Mouse (Mus musculus): ENCODE measurements around the gene Acadm. TPM values are rescaled to one million over a fixed set of nuclear protein-coding genes. Genes with fewer than 3 reads are reported as not detected.

Acadm gene
- polyA plus RNA-seq, 1 experiment from 2014 or later = 53.4 TPM

GRCm38 (mm10) chr3:153961632-153962389 is 17.4 kb upstream of the Acadm start:
- Histone ChIP-seq H3K9ac (no peak overlapping the region), H3K27me3 (replicated peaks) (no peaks in the 10 kb centered on the region), H3K4me1 (peaks cover 7% of the 10 kb centered on the region; the same call in 1 of the 2 replicates), H3K27ac (no peak overlapping the region), H3K4me2 (no peak overlapping the region), H3K9me3 (replicated peaks) (no peaks in the 10 kb centered on the region), H3K36me3 (no peaks in the 10 kb centered on the region), H3K4me3 (no peak overlapping the region)
- 56% methylated on average over 6 of the region's 6 CpGs for WGBS (ENCODE audit: insufficient replicate concordance)
- no peak for ATAC-seq

GRCm38 (mm10) chr3:153960884-153961283 is 16.5 kb upstream of the Acadm start:
- no peak for ATAC-seq
- H3K27me3 ChIP-seq (replicated peaks) = no peaks in the 10 kb centered on the region; the same call in 1 of the 2 replicates
- 61% methylated on average over 2 of the region's 2 CpGs for WGBS (ENCODE audit: insufficient replicate concordance)
- H3K4me1 ChIP-seq = peaks cover 7% of the 10 kb centered on the region; the same call in 1 of the 2 replicates
- no peaks in the 10 kb centered on the region for H3K9me3 ChIP-seq (replicated peaks)
- H3K4me3 ChIP-seq = no peak overlapping the region
- no peak overlapping the region for H3K4me2 ChIP-seq
- no peak overlapping the region for H3K9ac ChIP-seq
- H3K27ac ChIP-seq = no peak overlapping the region
- no peaks in the 10 kb centered on the region for H3K36me3 ChIP-seq

- Histone ChIP-seq H3K27me3 (replicated peaks) (no peaks in the 10 kb centered on the region; the same call in 1 of the 2 replicates), H3K4me1 (no peaks in the 10 kb centered on the region), H3K27ac (no peak overlapping the region), H3K4me3 (no peak overlapping the region), H3K36me3 (no peaks in the 10 kb centered on the region), H3K4me2 (no peak overlapping the region), H3K9ac (no peak overlapping the region), H3K9me3 (replicated peaks) (no peaks in the 10 kb centered on the region)
- ATAC-seq = no peak
- WGBS (ENCODE audit: insufficient replicate concordance) = 72% methylated on average over 9 of the region's 9 CpGs
Observed at GRCm38 (mm10) chr3:153959731-153960207, 15.3 kb upstream of the Acadm start.

- Histone ChIP-seq H3K4me3 (no peak overlapping the region), H3K9ac (no peak overlapping the region), H3K27ac (no peak overlapping the region), H3K4me1 (no peaks in the 10 kb centered on the region), H3K27me3 (replicated peaks) (no peaks in the 10 kb centered on the region; the same call in 1 of the 2 replicates), H3K9me3 (replicated peaks) (no peaks in the 10 kb centered on the region), H3K36me3 (no peaks in the 10 kb centered on the region), H3K4me2 (no peak overlapping the region)
- 78% methylated on average over 1 of the region's 1 CpGs for WGBS (ENCODE audit: insufficient replicate concordance)
- 0 out of 2 replicates have a peak, but pooled peaks have one; percentile 43 for ATAC-seq
Observed at GRCm38 (mm10) chr3:153959035-153959730, 14.8 kb upstream of the Acadm start.

- Histone ChIP-seq H3K27me3 (replicated peaks) (no peaks in the 10 kb centered on the region; the same call in 1 of the 2 replicates), H3K4me3 (no peak overlapping the region), H3K4me2 (no peak overlapping the region), H3K9me3 (replicated peaks) (no peaks in the 10 kb centered on the region), H3K27ac (no peak overlapping the region), H3K36me3 (no peaks in the 10 kb centered on the region), H3K4me1 (no peaks in the 10 kb centered on the region), H3K9ac (no peak overlapping the region)
- ATAC-seq = no peak
- WGBS (ENCODE audit: insufficient replicate concordance) = 43% methylated on average over 5 of the region's 5 CpGs
Observed at GRCm38 (mm10) chr3:153957916-153958315, 13.5 kb upstream of the Acadm start.

GRCm38 (mm10) chr3:153948176-153948575 is 3.7 kb upstream of the Acadm start:
- Histone ChIP-seq H3K36me3 (no peaks in the 10 kb centered on the region), H3K4me2 (no peak overlapping the region), H3K27ac (no peak overlapping the region), H3K4me1 (peaks cover 15% of the 10 kb centered on the region), H3K4me3 (no peak overlapping the region), H3K9ac (no peak overlapping the region), H3K9me3 (replicated peaks) (no peaks in the 10 kb centered on the region), H3K27me3 (replicated peaks) (peaks cover 5% of the 10 kb centered on the region; the same call in 1 of the 2 replicates)
- WGBS (ENCODE audit: insufficient replicate concordance) = 53% methylated on average over 2 of the region's 2 CpGs
- ATAC-seq = no peak

- no peak overlapping the region for H3K9ac ChIP-seq
- WGBS (ENCODE audit: insufficient replicate concordance) = 55% methylated on average over 4 of the region's 4 CpGs
- peaks cover 24% of the 10 kb centered on the region for H3K4me1 ChIP-seq
- no peaks in the 10 kb centered on the region for H3K9me3 ChIP-seq (replicated peaks)
- no peak overlapping the region for H3K4me3 ChIP-seq
- H3K27me3 ChIP-seq (replicated peaks) = peaks cover 5% of the 10 kb centered on the region; the same call in 1 of the 2 replicates
- no peak overlapping the region for H3K27ac ChIP-seq
- no peaks in the 10 kb centered on the region for H3K36me3 ChIP-seq
- ATAC-seq = no peak
- no peak overlapping the region for H3K4me2 ChIP-seq
Observed at GRCm38 (mm10) chr3:153947271-153947670, 2.8 kb upstream of the Acadm start.

- ATAC-seq = peak; percentile 60
- Histone ChIP-seq H3K36me3 (peaks cover 27% of the 10 kb centered on the region), H3K27me3 (replicated peaks) (no peaks in the 10 kb centered on the region), H3K9ac (peak overlapping the region; percentile 87), H3K9me3 (replicated peaks) (no peaks in the 10 kb centered on the region), H3K4me1 (peaks cover 43% of the 10 kb centered on the region), H3K4me3 (peak overlapping the region; percentile 86), H3K27ac (peak overlapping the region; percentile 81), H3K4me2 (peak overlapping the region; percentile 90)
- under 1% methylated on average over 19 of the region's 19 CpGs for WGBS (ENCODE audit: insufficient replicate concordance)
Observed at GRCm38 (mm10) chr3:153943901-153944334, 514 bp downstream of the Acadm start.

- 68% methylated on average over 12 of the region's 12 CpGs for WGBS (ENCODE audit: insufficient replicate concordance)
- Histone ChIP-seq H3K36me3 (peaks cover 35% of the 10 kb centered on the region), H3K9ac (peak overlapping the region; percentile 87), H3K4me2 (peak overlapping the region; percentile 90), H3K4me1 (peaks cover 43% of the 10 kb centered on the region), H3K4me3 (peak overlapping the region; percentile 86), H3K9me3 (replicated peaks) (no peaks in the 10 kb centered on the region), H3K27ac (0 out of 2 replicates have a peak overlapping the region, but pooled peaks have one; percentile 81), H3K27me3 (replicated peaks) (no peaks in the 10 kb centered on the region)
- no peak for ATAC-seq
Observed at GRCm38 (mm10) chr3:153943003-153943640, 1.3 kb downstream of the Acadm start.

GRCm38 (mm10) chr3:153941613-153942012 is 2.8 kb downstream of the Acadm start:
- whole genome bisulfite sequencing (ENCODE audit: insufficient replicate concordance) = 92% methylated on average over 13 of the region's 13 CpGs
- Histone ChIP-seq H3K4me3 (no peak overlapping the region), H3K9ac (no peak overlapping the region), H3K27me3 (replicated peaks) (no peaks in the 10 kb centered on the region), H3K4me1 (peaks cover 43% of the 10 kb centered on the region), H3K36me3 (peaks cover 50% of the 10 kb centered on the region), H3K27ac (no peak overlapping the region), H3K4me2 (no peak overlapping the region), H3K9me3 (replicated peaks) (no peaks in the 10 kb centered on the region)
- ATAC-seq = no peak

- peaks cover 43% of the 10 kb centered on the region for H3K4me1 ChIP-seq
Observed at GRCm38 (mm10) chr3:153940486-153940885, 3.9 kb downstream of the Acadm start.

More at GRCm38 (mm10) chr3:153940486-153940885, 3.9 kb downstream of the Acadm start:
- no peak overlapping the region for H3K27ac ChIP-seq
- ATAC-seq = no peak
- no peak overlapping the region for H3K4me2 ChIP-seq
- WGBS (ENCODE audit: insufficient replicate concordance) = 83% methylated on average over 9 of the region's 9 CpGs
- no peak overlapping the region for H3K9ac ChIP-seq
- peaks cover 60% of the 10 kb centered on the region for H3K36me3 ChIP-seq
- H3K9me3 ChIP-seq (replicated peaks) = no peaks in the 10 kb centered on the region
- no peak overlapping the region for H3K4me3 ChIP-seq
- no peaks in the 10 kb centered on the region for H3K27me3 ChIP-seq (replicated peaks)
